ENCODE assay signal across 17 mouse cellular contexts in genomic region chr6:32644016-32644415, GRCm38 (mm10).
"Had no signal": no experiment of that assay in that cellular context is flagged by ENCODE, and none has a peak within 500 bp of the region (broad histone marks: within the 10 kb centered on the region; RNA-seq: fewer than 3 reads in every experiment).

No protein-coding gene starts in this region.

- DNase-seq: kidney, adult 2 months; kidney, postnatal 10 days; kidney, postnatal 36 days; layer of hippocampus, adult 9-11 months; left cerebral cortex, postnatal 4 days; liver, postnatal 0 days; lung, embryonic 14.5 days; thymus, postnatal 25 days had no signal

- H3K4me3 ChIP-seq: limb, embryonic 12.5 days; limb, embryonic 15.5 days; midbrain, embryonic 12.5 days; midbrain, embryonic 15.5 days; neural tube, embryonic 12.5 days; neural tube, embryonic 15.5 days had no signal

- H3K27ac ChIP-seq: limb, embryonic 12.5 days; limb, embryonic 15.5 days; liver, embryonic 14.5 days; macrophage; midbrain, embryonic 12.5 days; midbrain, embryonic 15.5 days; neural tube, embryonic 12.5 days; neural tube, embryonic 15.5 days; stomach, postnatal 0 days had no signal
